ENCODE assay signal across 8 mouse cellular contexts in the genomic region with DNA sequence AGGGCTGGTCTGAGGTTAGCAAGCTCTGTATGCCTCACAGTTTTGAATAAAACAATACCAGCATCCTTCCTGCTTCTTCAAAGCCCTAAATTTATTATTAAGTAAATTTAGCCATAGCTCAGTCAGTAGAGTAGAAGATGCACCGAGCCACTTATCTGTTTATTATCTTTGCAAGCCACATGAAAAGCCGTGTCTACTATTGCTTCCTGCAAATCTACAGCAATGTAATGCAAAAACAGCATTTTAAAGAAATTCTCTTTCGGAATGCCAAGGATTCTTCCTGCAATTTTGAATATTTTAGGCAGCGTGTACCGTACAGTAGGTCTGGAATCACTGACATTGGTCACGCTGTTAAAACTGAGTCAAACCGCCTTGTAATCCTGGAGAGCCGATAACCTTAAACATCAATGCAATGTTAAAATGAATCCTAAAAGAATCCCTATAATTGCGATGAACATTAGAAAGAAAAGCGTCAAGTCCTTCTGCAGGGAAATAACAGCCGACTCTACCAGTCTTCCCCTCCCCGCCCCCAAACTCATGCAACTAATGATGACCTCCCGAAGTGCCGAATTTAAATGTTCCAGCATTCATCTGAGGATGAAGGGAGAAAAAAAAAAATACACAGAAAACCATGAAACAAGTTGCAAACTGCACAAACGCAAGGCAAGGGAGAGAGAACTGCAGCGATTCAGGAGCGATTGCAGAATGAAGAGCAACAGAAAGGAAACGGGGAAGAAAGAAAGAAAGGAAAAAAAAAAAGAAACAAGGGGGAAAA. TPM values are rescaled to one million over a fixed set of nuclear protein-coding genes. Genes with fewer than 3 reads are reported as not detected.
A peak's percentile ranks its signal among the peaks of the same experiment; 100 is the strongest.
DNase-seq lines count a peak whose midpoint lies in the region; ATAC-seq and TF ChIP-seq lines count a peak whose summit lies in the region.

No protein-coding gene starts in this region.

- TF ChIP-seq CTCF in kidney, postnatal 0 days (IDR thresholded peaks at IDR 0.05; ENCODE audit: low read depth) = no peak

- ATAC-seq in kidney, postnatal 0 days (replicated peaks; ENCODE audit: low FRiP score, low read depth) = no peak
- ATAC-seq in hindbrain, embryonic 13.5 days (ENCODE audit: low FRiP score) = no peak
- ATAC-seq in midbrain, embryonic 15.5 days (replicated peaks) = no peak

- no peaks in the 10 kb centered on the region for H3K4me1 ChIP-seq in kidney, postnatal 0 days (replicated peaks; ENCODE audit: insufficient read depth, low read length)
- H3K4me1 ChIP-seq in hindbrain, embryonic 13.5 days (replicated peaks) = peaks cover 20% of the 10 kb centered on the region
- H3K4me1 ChIP-seq in midbrain, embryonic 15.5 days = peaks cover 29% of the 10 kb centered on the region

- no peaks in the 10 kb centered on the region for H3K36me3 ChIP-seq in kidney, postnatal 0 days (ENCODE audit: insufficient read depth, low read length)
- H3K36me3 ChIP-seq in hindbrain, embryonic 13.5 days = no peaks in the 10 kb centered on the region
- H3K36me3 ChIP-seq in midbrain, embryonic 15.5 days (replicated peaks) = no peaks in the 10 kb centered on the region

- H3K27ac ChIP-seq in kidney, postnatal 0 days = no peak overlapping the region
- H3K27ac ChIP-seq in hindbrain, embryonic 13.5 days = peak overlapping the region; percentile 95
- H3K27ac ChIP-seq in midbrain, embryonic 15.5 days = peak overlapping the region; percentile 99

- no peak for DNase-seq in kidney, postnatal 0 days (ENCODE audit: low spot score)
- DNase-seq in kidney, adult 11 months = no peak
- DNase-seq in embryo, embryonic 11.5 days (ENCODE audit: low read depth, low spot score) = peak; percentile 8
- DNase-seq in urinary bladder, adult 2 months (ENCODE audit: low spot score) = no peak
- no peak for DNase-seq in right cerebral cortex, adult 18-20 months
- no peak for DNase-seq in MN1 (ENCODE audit: low spot score)

- no peak overlapping the region for H3K9ac ChIP-seq in kidney, postnatal 0 days (ENCODE audit: low read depth, low read length)
- H3K9ac ChIP-seq in hindbrain, embryonic 13.5 days = peak overlapping the region; percentile 80
- H3K9ac ChIP-seq in midbrain, embryonic 15.5 days = peak overlapping the region; percentile 81

- peak overlapping the region; percentile 94 for H3K4me2 ChIP-seq in kidney, postnatal 0 days (ENCODE audit: low read length)
- H3K4me2 ChIP-seq in hindbrain, embryonic 13.5 days = peak overlapping the region; percentile 76
- peak overlapping the region; percentile 63 for H3K4me2 ChIP-seq in midbrain, embryonic 15.5 days

- H3K4me3 ChIP-seq in kidney, postnatal 0 days (replicated peaks; ENCODE audit: low read depth, low read length) = peak overlapping the region; percentile 65
- peak overlapping the region; percentile 62 for H3K4me3 ChIP-seq in hindbrain, embryonic 13.5 days
- H3K4me3 ChIP-seq in midbrain, embryonic 15.5 days = peak overlapping the region; percentile 58

- peaks cover 4% of the 10 kb centered on the region; the same call in 1 of the 2 replicates for H3K27me3 ChIP-seq in kidney, postnatal 0 days (ENCODE audit: insufficient read depth, low read length)
- H3K27me3 ChIP-seq in hindbrain, embryonic 13.5 days = peaks cover 8% of the 10 kb centered on the region; the same call in 1 of the 2 replicates
- no peaks in the 10 kb centered on the region for H3K27me3 ChIP-seq in midbrain, embryonic 15.5 days (replicated peaks)

- WGBS in kidney, postnatal 0 days = 10% methylated on average over 18 of the region's 18 CpGs
- WGBS in hindbrain, embryonic 13.5 days = 7% methylated on average over 18 of the region's 18 CpGs
- WGBS in midbrain, embryonic 15.5 days = 4% methylated on average over 18 of the region's 18 CpGs

- H3K9me3 ChIP-seq in kidney, postnatal 0 days (replicated peaks; ENCODE audit: low read length) = no peaks in the 10 kb centered on the region
- H3K9me3 ChIP-seq in hindbrain, embryonic 13.5 days = no peaks in the 10 kb centered on the region
- H3K9me3 ChIP-seq in midbrain, embryonic 15.5 days = no peaks in the 10 kb centered on the region

RNA-seq across cellular contexts. Expression of gene Tenm2, which starts 0.6 kb away (rescaled TPM):
- 0.66 and 0.80 TPM in 2 replicates for polyA plus RNA-seq in kidney, postnatal 0 days (2015; fragmentation: Nextera tagmentation; extraction: Ambion mirVana)
- 29.4 and 33.9 TPM in 2 replicates for polyA plus RNA-seq in hindbrain, embryonic 13.5 days (2015; fragmentation: Nextera tagmentation; extraction: Ambion mirVana)
- 67.7 and 92.1 TPM in 2 replicates for polyA plus RNA-seq in midbrain, embryonic 15.5 days (2015; fragmentation: Nextera tagmentation; extraction: Ambion mirVana)
- 2.2 and 3.6 TPM in 2 replicates for polyA plus RNA-seq in urinary bladder, adult 2 months (2012; rRNA removed)
